Mouse (Mus musculus): ENCODE results near the gene Gm8994. TPM values are rescaled to one million over a fixed set of nuclear protein-coding genes. Genes with fewer than 3 reads are reported as not detected.
"Not testable (repeated sequence)": the region's sequence is repeated elsewhere in the genome, so short reads cannot be mapped to it uniquely, and the experiment has no call there.

Gene Gm8994
- not detected in 2 replicates for polyA plus RNA-seq (2016; fragmentation: Nextera tagmentation; extraction: Ambion mirVana)

GRCm38 (mm10) chr6:136327239-136327638 lies at the start of gene Gm8994:
TSS of gene Gm8994 (plus strand) at chr6:136327539.
- not testable (repeated sequence) for H3K4me2 ChIP-seq (replicated peaks); H3K9me3 ChIP-seq; H3K36me3 ChIP-seq; H3K4me3 ChIP-seq; ATAC-seq (ENCODE audit: insufficient number of reproducible peaks, insufficient read depth, low FRiP score, low TSS enrichment); H3K27me3 ChIP-seq; H3K4me1 ChIP-seq; H3K27ac ChIP-seq; H3K9ac ChIP-seq
- WGBS = 94% methylated on average over 4 of the region's 4 CpGs

GRCm38 (mm10) chr6:136277685-136278084 lies 49.7 kb upstream of the Gm8994 start:
- Histone ChIP-seq H3K27me3 (no peaks in the 10 kb centered on the region), H3K9me3 (no peaks in the 10 kb centered on the region), H3K4me1 (no peaks in the 10 kb centered on the region), H3K4me2 (replicated peaks) (no peak overlapping the region), H3K9ac (no peak overlapping the region), H3K27ac (no peak overlapping the region), H3K4me3 (no peak overlapping the region), H3K36me3 (no peaks in the 10 kb centered on the region)
- ATAC-seq (ENCODE audit: insufficient number of reproducible peaks, insufficient read depth, low FRiP score, low TSS enrichment) = no peak
- 73% methylated on average over 4 of the region's 4 CpGs for WGBS

- no peak overlapping the region for H3K4me2 ChIP-seq (replicated peaks)
- no peak overlapping the region for H3K4me3 ChIP-seq
- H3K27me3 ChIP-seq = no peaks in the 10 kb centered on the region
- 87% methylated on average over 8 of the region's 8 CpGs for WGBS
- no peaks in the 10 kb centered on the region for H3K36me3 ChIP-seq
- no peaks in the 10 kb centered on the region for H3K4me1 ChIP-seq
- no peak overlapping the region for H3K9ac ChIP-seq
- no peaks in the 10 kb centered on the region for H3K9me3 ChIP-seq
- H3K27ac ChIP-seq = no peak overlapping the region
- ATAC-seq (ENCODE audit: insufficient number of reproducible peaks, insufficient read depth, low FRiP score, low TSS enrichment) = no peak
These were observed 42.8 kb upstream of the Gm8994 start for GRCm38 (mm10) chr6:136284565-136284964.

DNA sequence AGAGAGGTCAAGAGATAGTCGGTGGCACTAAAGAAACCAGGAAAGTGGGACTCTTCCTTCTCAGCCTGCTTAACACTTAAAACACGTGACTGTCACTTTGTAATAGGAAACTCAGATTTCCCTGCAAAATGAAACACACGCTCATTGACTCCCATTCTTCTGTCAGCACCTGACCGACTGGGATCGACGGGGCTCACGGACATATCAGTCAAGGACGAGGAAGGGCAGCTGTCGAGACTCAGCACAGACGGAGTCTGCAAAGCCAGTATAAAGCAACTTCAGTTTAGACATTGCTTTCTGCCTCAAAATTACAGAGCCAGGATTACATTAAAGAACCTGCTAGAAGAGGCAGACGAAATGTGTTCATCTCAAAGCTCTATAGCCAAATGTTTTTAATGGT lies 41.2 kb upstream of the Gm8994 start:
- Histone ChIP-seq H3K9me3 (no peaks in the 10 kb centered on the region), H3K4me1 (no peaks in the 10 kb centered on the region), H3K4me3 (no peak overlapping the region), H3K9ac (no peak overlapping the region), H3K27ac (no peak overlapping the region), H3K36me3 (no peaks in the 10 kb centered on the region), H3K27me3 (no peaks in the 10 kb centered on the region), H3K4me2 (replicated peaks) (no peak overlapping the region)
- WGBS = 77% methylated on average over 11 of the region's 11 CpGs
- ATAC-seq (ENCODE audit: insufficient number of reproducible peaks, insufficient read depth, low FRiP score, low TSS enrichment) = no peak

GRCm38 (mm10) chr6:136286589-136286988 lies 40.8 kb upstream of the Gm8994 start:
- Histone ChIP-seq H3K4me2 (replicated peaks) (no peak overlapping the region), H3K4me1 (no peaks in the 10 kb centered on the region), H3K9me3 (no peaks in the 10 kb centered on the region), H3K36me3 (no peaks in the 10 kb centered on the region), H3K27me3 (no peaks in the 10 kb centered on the region), H3K27ac (no peak overlapping the region), H3K4me3 (no peak overlapping the region), H3K9ac (no peak overlapping the region)
- ATAC-seq (ENCODE audit: insufficient number of reproducible peaks, insufficient read depth, low FRiP score, low TSS enrichment) = no peak
- 64% methylated on average over 4 of the region's 4 CpGs for WGBS

DNA sequence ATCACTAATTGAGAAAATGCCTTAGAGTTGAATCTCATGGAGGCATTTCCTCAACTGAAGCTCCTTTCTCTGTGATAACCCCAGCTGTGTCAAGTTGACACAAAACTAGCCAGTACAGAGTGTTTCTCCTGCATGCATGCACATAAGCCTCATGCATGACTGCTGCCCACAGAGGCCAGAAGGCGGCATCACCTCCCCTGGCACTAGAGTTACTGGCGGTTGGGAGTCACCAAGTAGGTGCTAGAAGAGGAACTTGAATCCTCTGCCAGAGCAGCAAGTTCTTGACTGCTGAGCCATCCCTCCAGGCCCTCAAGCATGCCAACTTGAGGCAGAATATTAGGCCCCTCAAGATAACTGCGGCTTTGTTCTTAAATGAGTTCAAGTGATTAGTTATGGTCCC lies 35.9 kb upstream of the Gm8994 start:
- Histone ChIP-seq H3K4me3 (no peak overlapping the region), H3K27ac (no peak overlapping the region), H3K4me1 (no peaks in the 10 kb centered on the region), H3K9ac (no peak overlapping the region), H3K27me3 (no peaks in the 10 kb centered on the region), H3K36me3 (no peaks in the 10 kb centered on the region), H3K9me3 (no peaks in the 10 kb centered on the region), H3K4me2 (replicated peaks) (no peak overlapping the region)
- 91% methylated on average over 3 of the region's 3 CpGs for whole genome bisulfite sequencing
- no peak for ATAC-seq (ENCODE audit: insufficient number of reproducible peaks, insufficient read depth, low FRiP score, low TSS enrichment)

- Histone ChIP-seq H3K27ac (no peak overlapping the region), H3K9ac (no peak overlapping the region), H3K4me2 (replicated peaks) (no peak overlapping the region), H3K36me3 (no peaks in the 10 kb centered on the region), H3K9me3 (no peaks in the 10 kb centered on the region), H3K27me3 (no peaks in the 10 kb centered on the region), H3K4me1 (no peaks in the 10 kb centered on the region), H3K4me3 (no peak overlapping the region)
- ATAC-seq (ENCODE audit: insufficient number of reproducible peaks, insufficient read depth, low FRiP score, low TSS enrichment) = no peak
- 70% methylated on average over 11 of the region's 11 CpGs for WGBS
These were observed 35.2 kb upstream of the Gm8994 start for GRCm38 (mm10) chr6:136291951-136292714.

DNA sequence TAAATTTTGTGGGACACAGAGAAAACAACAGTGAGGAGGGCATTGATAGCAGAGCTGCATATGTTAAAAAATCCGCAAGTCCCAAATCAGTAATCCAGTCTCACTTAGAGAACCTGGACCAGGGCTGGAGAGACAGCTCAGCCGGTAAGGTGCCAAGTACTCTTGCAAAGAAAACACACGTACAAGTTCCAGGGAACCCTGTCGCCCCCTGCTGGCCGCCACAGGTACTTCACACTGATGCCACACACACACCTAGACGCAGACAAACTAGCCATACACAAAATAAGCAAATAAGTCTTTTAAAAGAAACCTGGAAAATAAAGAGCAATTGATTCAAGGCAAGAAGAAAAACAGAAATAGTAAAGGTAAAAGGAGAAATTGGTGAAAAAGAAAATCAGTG lies 33.6 kb upstream of the Gm8994 start:
- Histone ChIP-seq H3K36me3 (no peaks in the 10 kb centered on the region), H3K4me2 (replicated peaks) (no peak overlapping the region), H3K9me3 (no peaks in the 10 kb centered on the region), H3K4me3 (no peak overlapping the region), H3K27me3 (no peaks in the 10 kb centered on the region), H3K27ac (no peak overlapping the region), H3K9ac (no peak overlapping the region), H3K4me1 (no peaks in the 10 kb centered on the region)
- no peak for ATAC-seq (ENCODE audit: insufficient number of reproducible peaks, insufficient read depth, low FRiP score, low TSS enrichment)
- WGBS = 86% methylated on average over 6 of the region's 6 CpGs

GRCm38 (mm10) chr6:136295821-136296220 lies 31.5 kb upstream of the Gm8994 start:
- no peaks in the 10 kb centered on the region for H3K4me1 ChIP-seq
- 84% methylated on average over 4 of the region's 4 CpGs for whole genome bisulfite sequencing
- no peak overlapping the region for H3K4me3 ChIP-seq
- no peaks in the 10 kb centered on the region for H3K9me3 ChIP-seq
- ATAC-seq (ENCODE audit: insufficient number of reproducible peaks, insufficient read depth, low FRiP score, low TSS enrichment) = no peak
- no peak overlapping the region for H3K4me2 ChIP-seq (replicated peaks)
- no peak overlapping the region for H3K9ac ChIP-seq
- no peaks in the 10 kb centered on the region for H3K27me3 ChIP-seq
- no peak overlapping the region for H3K27ac ChIP-seq
- no peaks in the 10 kb centered on the region for H3K36me3 ChIP-seq

- H3K36me3 ChIP-seq = no peaks in the 10 kb centered on the region
- H3K27ac ChIP-seq = no peak overlapping the region
- no peak overlapping the region for H3K4me3 ChIP-seq
- no peak for ATAC-seq (ENCODE audit: insufficient number of reproducible peaks, insufficient read depth, low FRiP score, low TSS enrichment)
- H3K27me3 ChIP-seq = no peaks in the 10 kb centered on the region
- no peaks in the 10 kb centered on the region for H3K9me3 ChIP-seq
- H3K9ac ChIP-seq = no peak overlapping the region
- WGBS = 87% methylated on average over 2 of the region's 2 CpGs
- no peaks in the 10 kb centered on the region for H3K4me1 ChIP-seq
- no peak overlapping the region for H3K4me2 ChIP-seq (replicated peaks)
These were observed 31.1 kb upstream of the Gm8994 start for GRCm38 (mm10) chr6:136296251-136296650.

DNA sequence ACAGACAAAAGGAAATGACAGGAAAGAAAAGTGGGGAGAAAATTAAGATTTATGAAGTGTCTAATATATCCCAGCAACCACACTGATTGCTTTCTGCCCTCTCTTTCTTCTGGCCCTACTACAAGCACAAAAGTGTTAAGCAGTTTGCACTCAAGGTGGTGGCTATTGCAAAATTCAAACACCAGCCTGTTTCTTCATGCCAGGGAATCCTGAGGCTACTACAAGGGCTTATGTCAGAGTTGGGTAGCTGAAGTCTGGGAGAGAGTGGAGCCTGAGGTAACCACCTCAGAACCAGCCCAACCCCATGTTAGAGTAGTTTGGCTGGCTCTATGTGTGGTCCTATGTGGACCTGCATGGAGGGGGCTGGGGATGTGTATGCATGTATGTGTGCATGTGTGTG lies 23.8 kb upstream of the Gm8994 start:
- Histone ChIP-seq H3K9me3 (no peaks in the 10 kb centered on the region), H3K4me1 (no peaks in the 10 kb centered on the region), H3K9ac (no peak overlapping the region), H3K36me3 (no peaks in the 10 kb centered on the region), H3K4me2 (replicated peaks) (no peak overlapping the region), H3K27ac (no peak overlapping the region), H3K27me3 (no peaks in the 10 kb centered on the region), H3K4me3 (no peak overlapping the region)
- ATAC-seq (ENCODE audit: insufficient number of reproducible peaks, insufficient read depth, low FRiP score, low TSS enrichment) = no peak

DNA sequence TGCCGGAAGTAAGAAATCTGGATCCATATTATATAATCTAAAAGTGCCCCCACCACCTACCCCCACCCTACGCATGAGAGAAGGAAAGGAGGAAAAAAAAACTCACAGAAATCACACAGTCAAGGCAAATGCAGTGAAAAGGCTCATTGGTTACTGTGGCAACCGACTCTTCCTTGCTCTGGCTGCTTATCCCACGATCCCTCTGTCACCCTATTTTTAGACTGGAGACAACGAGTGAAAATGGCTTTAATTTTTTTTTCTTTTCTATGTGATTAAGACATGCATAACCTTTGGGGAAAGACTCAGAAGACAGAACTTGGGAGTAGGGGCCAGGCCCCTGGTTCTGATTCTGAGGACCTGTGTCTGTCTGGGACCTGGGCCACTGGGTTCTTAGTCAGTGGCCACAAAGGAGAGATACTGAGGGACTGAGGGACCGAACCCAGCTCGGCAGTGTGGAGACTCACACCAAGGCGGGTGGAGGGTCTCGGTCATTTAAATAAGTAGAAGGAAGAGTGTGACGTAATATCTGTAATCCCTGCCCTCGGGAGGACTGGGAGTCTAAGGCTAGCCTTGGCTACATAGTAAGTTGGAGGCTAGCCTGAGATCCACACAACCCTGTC lies 22.9 kb upstream of the Gm8994 start:
- Histone ChIP-seq H3K36me3 (no peaks in the 10 kb centered on the region), H3K27me3 (no peaks in the 10 kb centered on the region), H3K9me3 (no peaks in the 10 kb centered on the region), H3K9ac (no peak overlapping the region), H3K4me2 (replicated peaks) (no peak overlapping the region), H3K4me3 (no peak overlapping the region), H3K4me1 (no peaks in the 10 kb centered on the region), H3K27ac (no peak overlapping the region)
- WGBS = 84% methylated on average over 11 of the region's 11 CpGs
- ATAC-seq (ENCODE audit: insufficient number of reproducible peaks, insufficient read depth, low FRiP score, low TSS enrichment) = no peak
